Mouse (Mus musculus) spleen, postnatal 4 days (tissue): ENCODE measurements around the gene Vmn2r17.

Experiments
- DNase-seq, 2 experiments: peaks; one replicate each; pipeline ENCODE4 v3.0.0; 2022; ENCODE audit warnings: low spot score in 2 of 2

Gene Vmn2r17

GRCm38 (mm10) chr5:109419388-109419787 lies at the start of gene Vmn2r17:
TSS of gene Vmn2r17 (plus strand) at chr5:109419688.
- no peak for DNase-seq

- no peak for DNase-seq
These were observed 47.4 kb downstream of the Vmn2r17 start for GRCm38 (mm10) chr5:109466576-109467506.

GRCm38 (mm10) chr5:109506729-109507128 lies 87.2 kb downstream of the Vmn2r17 start:
- no peak for DNase-seq
